Mouse (Mus musculus) midbrain, embryonic 13.5 days (tissue): Measurements from ENCODE around the gene Arid5b. TPM values are rescaled to one million over a fixed set of nuclear protein-coding genes. Genes with fewer than 3 reads are reported as not detected.

ENCODE experiments used
- ATAC-seq: fragments of 200-750 bp; cut with Nextera tagmentation; 2 replicates; pipeline ENCODE4 v1.8.0; 2017; ENCODE audit warnings: mild to moderate bottlenecking, moderate TSS enrichment, moderate library complexity
- H3K27ac ChIP-seq: fragments of 300-500 bp; sonication (generic); 2 replicates; pipeline ENCODE4 v1.5.1; 2015; ENCODE audit warnings: inconsistent platforms, mild to moderate bottlenecking, moderate library complexity
- H3K27me3 ChIP-seq: fragments of 300-500 bp; sonication (generic); 2 replicates; pipeline ENCODE4 v1.6.1; 2015; ENCODE audit warnings: mild to moderate bottlenecking, inconsistent platforms
- H3K36me3 ChIP-seq: fragments of 300-500 bp; sonication (generic); 2 replicates; pipeline ENCODE4 v1.6.1; 2015; ENCODE audit warnings: mild to moderate bottlenecking, inconsistent platforms
- H3K4me1 ChIP-seq: fragments of 300-500 bp; sonication (generic); replicated peaks from 2 replicates; pipeline ENCODE4 v1.6.1; 2015; ENCODE audit warnings: inconsistent platforms
- H3K4me2 ChIP-seq: fragments of 300-500 bp; sonication (generic); replicated peaks from 2 replicates; pipeline ENCODE4 v1.6.1; 2015; ENCODE audit warnings: moderate library complexity, mild to moderate bottlenecking, inconsistent platforms
- H3K4me3 ChIP-seq: fragments of 300-500 bp; sonication (generic); replicated peaks from 2 replicates; pipeline ENCODE4 v1.5.1; 2015; ENCODE audit warnings: mild to moderate bottlenecking, inconsistent platforms
- H3K9ac ChIP-seq: fragments of 300-500 bp; sonication (generic); replicated peaks from 2 replicates; pipeline ENCODE4 v1.6.1; 2015; ENCODE audit warnings: mild to moderate bottlenecking, inconsistent platforms
- H3K9me3 ChIP-seq: fragments of 300-500 bp; sonication (generic); 2 replicates; pipeline ENCODE4 v1.6.1; 2016; ENCODE audit warnings: mild to moderate bottlenecking, inconsistent platforms
- WGBS: fragments of 180-500 bp; shearing (Covaris S2); methylation state at CpG from one replicate; pipeline ENCODE4 v1.1.7; 2015; 5-methylcytosine and 5-hydroxymethylcytosine counted together
- polyA plus RNA-seq: library from polyadenylated mRNA; unstranded; fragments of >200 nt; fragmentation: Nextera tagmentation; extraction: Ambion mirVana; gene quantifications from 2 replicates; pipeline ENCODE4 v1.2.1, GENCODE M21; 2015

The Arid5b gene
- polyA plus RNA-seq, 1 experiment from 2014 or later, result 20.5 TPM

DNA sequence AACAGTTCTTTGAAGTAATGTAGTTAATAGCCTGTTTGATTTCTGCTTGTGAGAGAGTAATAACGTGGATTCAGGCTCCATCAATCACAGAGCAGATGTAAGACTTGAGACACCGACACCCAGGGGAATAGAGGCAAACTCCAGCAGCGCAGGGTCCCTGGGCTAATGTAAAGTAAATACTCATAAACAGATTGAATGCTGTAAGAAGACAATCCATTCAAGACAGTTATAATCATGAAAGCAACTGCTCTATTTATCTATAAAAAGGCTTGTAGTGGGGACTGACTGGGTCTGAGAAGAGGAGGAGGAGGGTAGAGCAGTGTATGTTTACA lies 3.2 kb upstream of the Arid5b start:
- ATAC-seq, result no peak
- peak overlapping the region; percentile 86 for H3K27ac ChIP-seq
- peak overlapping the region; percentile 71; the same call in 1 of the 2 replicates for H3K4me2 ChIP-seq
- peaks cover 32% of the 10 kb centered on the region for H3K4me1 ChIP-seq
- no peaks in the 10 kb centered on the region for H3K36me3 ChIP-seq
- WGBS, result 15% methylated on average over 3 of the region's 3 CpGs
- H3K9me3 ChIP-seq, result no peaks in the 10 kb centered on the region
- no peak overlapping the region for H3K9ac ChIP-seq
- no peaks in the 10 kb centered on the region for H3K27me3 ChIP-seq
- no peak overlapping the region for H3K4me3 ChIP-seq

DNA sequence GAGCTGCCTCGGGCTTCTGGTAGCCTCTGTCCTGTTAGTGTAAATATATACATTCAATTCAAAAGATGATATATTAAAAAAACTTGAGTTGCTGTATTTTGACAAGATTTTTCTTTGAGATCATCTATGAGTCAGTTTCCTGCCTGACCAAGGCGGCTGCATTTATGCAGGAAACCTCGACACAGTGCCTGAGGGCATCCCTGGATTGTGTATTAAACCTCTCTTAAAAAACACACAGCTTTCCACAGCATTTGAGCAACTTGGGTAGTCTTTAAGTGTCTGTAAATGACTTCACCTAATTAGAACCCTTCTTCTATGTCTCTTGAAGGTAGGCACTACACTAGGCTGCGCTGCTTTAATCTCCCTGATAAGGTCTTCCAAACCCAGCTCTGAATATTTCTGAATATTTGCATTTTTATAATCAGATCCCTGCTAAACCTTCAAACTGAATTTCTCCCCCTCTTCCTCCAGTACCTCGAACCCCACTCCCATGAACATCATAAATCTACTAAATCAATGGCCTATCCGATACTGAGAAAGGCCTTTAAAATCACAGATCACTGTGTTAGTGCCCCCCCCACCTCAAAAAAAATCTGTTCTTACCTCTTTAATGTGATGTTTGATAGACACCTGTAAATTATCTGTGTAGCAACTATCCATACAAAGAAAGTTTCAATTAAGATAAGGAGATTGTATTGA lies 2.7 kb upstream of the Arid5b start:
- Histone ChIP-seq H3K4me3 (no peak overlapping the region), H3K9me3 (no peaks in the 10 kb centered on the region), H3K4me1 (peaks cover 35% of the 10 kb centered on the region), H3K4me2 (peak overlapping the region; percentile 19; the same call in 1 of the 2 replicates), H3K27me3 (no peaks in the 10 kb centered on the region), H3K9ac (no peak overlapping the region), H3K36me3 (no peaks in the 10 kb centered on the region), H3K27ac (peak overlapping the region; percentile 86)
- WGBS, result 30% methylated on average over 6 of the region's 6 CpGs
- ATAC-seq, result no peak

DNA sequence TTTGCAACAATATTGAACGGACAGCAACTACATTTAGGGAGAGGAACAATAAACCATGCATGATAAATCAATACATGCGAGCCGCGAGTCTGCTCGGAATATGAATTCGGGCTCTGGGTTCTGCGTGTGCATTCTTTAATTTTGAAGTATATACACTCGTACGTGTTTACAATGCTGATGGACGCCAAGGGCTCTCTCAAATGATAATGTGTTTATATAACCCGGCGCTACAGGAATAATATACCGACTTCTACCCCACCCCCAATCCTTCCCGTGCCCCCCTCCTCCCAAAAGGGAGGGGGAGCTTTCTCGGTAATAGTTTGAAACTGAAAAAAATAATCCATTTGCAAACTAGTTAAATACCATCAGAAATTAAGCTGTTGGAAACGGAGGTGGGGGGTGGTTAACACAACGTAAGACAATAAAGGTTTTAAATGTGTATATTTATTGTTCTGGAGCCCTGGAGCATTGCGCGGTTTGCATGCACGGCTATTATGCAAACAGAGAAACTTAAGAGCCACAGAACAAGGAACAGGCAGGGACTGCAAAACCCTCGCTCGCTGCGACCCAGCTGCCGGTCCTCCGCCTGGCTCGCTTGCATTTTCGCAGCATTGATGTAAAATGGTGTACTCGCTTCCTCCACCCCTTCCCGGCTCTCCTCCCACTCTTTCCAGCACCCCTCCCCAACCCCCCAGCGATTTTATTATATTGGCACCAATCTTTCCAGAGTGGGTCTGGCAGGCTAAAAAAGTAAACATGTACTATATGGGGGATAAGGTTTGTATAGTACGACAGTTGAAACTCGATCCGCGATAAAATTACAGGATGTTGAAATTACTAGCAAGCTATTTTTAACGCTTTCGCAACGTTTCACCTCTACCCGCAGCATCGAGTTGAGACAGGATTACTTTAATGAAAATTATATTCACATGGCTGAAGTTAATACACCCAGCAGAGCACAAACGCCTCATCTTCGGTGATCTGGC lies 1.3 kb upstream of the Arid5b start:
- H3K27ac ChIP-seq, result peak overlapping the region; percentile 86
- no peaks in the 10 kb centered on the region for H3K36me3 ChIP-seq
- peak overlapping the region; percentile 84 for H3K4me2 ChIP-seq
- H3K9ac ChIP-seq, result peak overlapping the region; percentile 67
- peak; percentile 9; the same call in 1 of the 2 replicates for ATAC-seq
- H3K4me3 ChIP-seq, result peak overlapping the region; percentile 62
- H3K9me3 ChIP-seq, result no peaks in the 10 kb centered on the region
- WGBS, result under 1% methylated on average over 41 of the region's 41 CpGs
- no peaks in the 10 kb centered on the region for H3K27me3 ChIP-seq
- H3K4me1 ChIP-seq, result peaks cover 50% of the 10 kb centered on the region

DNA sequence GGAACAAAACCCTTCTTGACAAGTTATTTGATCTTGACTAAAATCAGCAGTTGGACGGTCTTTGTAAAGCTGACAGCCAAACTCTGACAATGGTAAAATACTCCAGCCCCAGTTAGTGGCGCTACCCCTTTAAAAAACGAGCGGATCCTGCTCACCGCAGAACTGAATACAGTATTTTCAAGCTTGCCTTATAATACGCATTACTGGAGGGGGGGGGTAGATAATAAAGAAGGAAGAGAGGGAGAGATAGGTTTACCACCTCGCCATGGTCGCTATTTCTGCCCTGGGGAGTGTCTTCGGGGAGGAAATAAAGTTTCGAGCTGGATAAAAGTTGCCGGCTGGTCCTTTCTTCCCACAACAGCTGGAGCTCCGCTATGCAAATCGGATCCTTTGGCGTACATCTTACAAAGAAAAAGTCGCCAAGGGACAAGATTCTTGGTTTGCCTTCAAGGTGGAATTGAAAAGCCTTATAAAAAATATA lies 829 bp downstream of the Arid5b start:
- Histone ChIP-seq H3K9ac (peak overlapping the region; percentile 76), H3K4me1 (peaks cover 44% of the 10 kb centered on the region), H3K4me3 (peak overlapping the region; percentile 62), H3K36me3 (0 out of 2 replicates have a peak, but pooled peaks cover 3% of the 10 kb centered on the region), H3K4me2 (peak overlapping the region; percentile 84), H3K27ac (peak overlapping the region; percentile 70), H3K9me3 (no peaks in the 10 kb centered on the region), H3K27me3 (no peaks in the 10 kb centered on the region)
- WGBS, result under 1% methylated on average over 15 of the region's 15 CpGs
- no peak for ATAC-seq

DNA sequence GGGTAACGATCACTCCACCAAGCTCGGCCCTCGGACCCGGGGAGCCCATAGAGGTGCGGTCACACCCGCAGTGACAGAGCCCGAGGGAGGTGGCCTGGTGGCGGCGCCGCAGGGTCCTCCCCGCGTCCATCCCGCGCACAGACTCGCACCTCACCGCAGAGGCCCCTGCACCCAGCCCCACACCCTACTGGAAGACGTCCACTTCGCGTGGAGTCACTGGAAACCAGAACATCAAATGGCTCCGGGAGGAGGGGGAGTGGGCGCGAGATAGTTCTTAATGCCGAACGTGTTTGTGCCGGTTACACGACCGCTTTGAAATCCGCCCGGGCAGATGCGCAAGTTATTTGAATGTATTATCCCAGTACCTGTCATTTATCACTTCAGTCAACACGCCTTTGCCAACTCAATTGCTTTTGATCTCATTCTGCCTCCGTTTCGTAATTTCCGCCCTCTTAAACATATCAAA lies 1.5 kb downstream of the Arid5b start:
- ATAC-seq, result peak; percentile 70
- 0% methylated on average over 33 of the region's 34 CpGs for WGBS
- Histone ChIP-seq H3K9ac (peak overlapping the region; percentile 76), H3K27ac (peak overlapping the region; percentile 83), H3K9me3 (no peaks in the 10 kb centered on the region), H3K36me3 (0 out of 2 replicates have a peak, but pooled peaks cover 3% of the 10 kb centered on the region), H3K4me2 (peak overlapping the region; percentile 84), H3K4me3 (peak overlapping the region; percentile 62), H3K27me3 (no peaks in the 10 kb centered on the region), H3K4me1 (peaks cover 37% of the 10 kb centered on the region)

DNA sequence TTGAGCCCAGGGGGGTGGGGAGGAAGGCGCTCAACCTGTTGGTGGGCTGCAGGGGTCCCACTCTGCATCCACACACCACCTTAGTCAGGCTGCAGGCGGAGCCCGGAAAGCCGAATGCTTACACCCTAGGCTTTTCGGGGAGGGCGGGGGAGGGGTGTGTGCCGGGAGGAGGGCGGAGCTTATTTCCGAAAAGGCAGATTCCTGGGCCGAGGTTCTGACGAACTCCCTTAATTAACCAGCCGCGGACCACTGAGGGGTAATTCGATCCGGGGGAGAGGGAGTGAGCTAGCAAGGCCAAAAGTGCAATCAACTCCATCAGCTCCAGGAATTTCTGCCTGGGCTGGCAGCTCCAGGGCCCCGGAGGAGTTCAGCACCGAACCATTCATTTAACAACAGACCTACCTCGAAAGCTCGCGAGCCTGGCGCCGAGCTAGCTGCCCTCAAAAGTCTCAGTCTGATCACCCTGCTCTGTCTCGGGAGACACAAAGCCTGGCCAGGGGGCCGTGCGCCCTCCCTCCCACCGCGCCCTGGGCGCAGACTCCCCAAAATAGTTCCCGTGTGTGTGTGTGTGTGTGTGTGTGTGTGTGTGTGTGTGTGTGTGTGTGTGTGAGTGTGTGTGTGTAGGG lies 2.1 kb downstream of the Arid5b start:
- H3K36me3 ChIP-seq, result 0 out of 2 replicates have a peak, but pooled peaks cover 3% of the 10 kb centered on the region
- H3K9me3 ChIP-seq, result no peaks in the 10 kb centered on the region
- peak overlapping the region; percentile 83 for H3K27ac ChIP-seq
- peak overlapping the region; percentile 76 for H3K9ac ChIP-seq
- no peaks in the 10 kb centered on the region for H3K27me3 ChIP-seq
- H3K4me3 ChIP-seq, result peak overlapping the region; percentile 62
- peaks cover 32% of the 10 kb centered on the region for H3K4me1 ChIP-seq
- WGBS, result 0% methylated on average over 29 of the region's 29 CpGs
- H3K4me2 ChIP-seq, result peak overlapping the region; percentile 84
- ATAC-seq, result peak; percentile 74

DNA sequence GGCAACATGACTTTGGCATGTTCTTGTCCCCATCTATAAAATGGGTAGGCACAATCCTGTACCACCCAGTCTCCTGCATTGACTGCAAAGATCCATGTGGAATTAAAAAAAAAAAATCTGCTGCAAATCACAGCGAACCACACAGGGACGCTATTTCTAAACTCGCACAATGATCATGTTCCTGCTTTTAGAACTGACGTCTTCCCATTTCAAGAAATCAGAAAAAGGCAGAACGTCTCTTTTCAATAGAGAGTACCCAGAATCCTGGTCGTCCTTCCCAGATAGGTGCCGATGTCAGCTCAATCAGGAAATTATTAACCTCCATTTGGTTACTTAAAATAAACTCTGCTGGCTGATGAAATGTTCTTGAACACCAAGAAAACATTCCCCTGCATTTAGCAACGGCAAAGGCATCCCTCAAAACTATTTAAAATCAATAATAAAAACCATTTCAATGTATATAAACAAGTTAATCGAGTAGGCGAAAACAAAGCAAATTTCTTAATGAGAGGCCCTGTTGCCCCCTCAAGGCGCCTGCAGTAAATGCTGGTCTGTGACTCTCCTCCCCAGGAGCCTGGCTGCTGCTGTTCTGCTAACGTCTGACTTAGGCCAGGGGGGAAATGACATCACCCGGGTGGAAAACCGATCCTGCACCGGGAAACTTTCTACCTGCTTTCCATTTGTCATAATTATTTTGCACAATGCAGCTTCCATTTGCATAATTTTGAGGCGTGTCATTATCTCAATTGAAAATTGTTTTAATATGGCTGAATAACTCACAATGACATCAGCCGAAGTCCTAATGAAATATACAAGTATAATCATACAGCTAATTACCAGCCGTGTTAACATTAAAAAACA lies 3.4 kb downstream of the Arid5b start:
- no peak for ATAC-seq
- H3K4me1 ChIP-seq, result peaks cover 19% of the 10 kb centered on the region
- H3K27me3 ChIP-seq, result no peaks in the 10 kb centered on the region
- 0 out of 2 replicates have a peak, but pooled peaks cover 3% of the 10 kb centered on the region for H3K36me3 ChIP-seq
- H3K4me2 ChIP-seq, result peak overlapping the region; percentile 84
- 26% methylated on average over 18 of the region's 18 CpGs for WGBS
- peak overlapping the region; percentile 62 for H3K4me3 ChIP-seq
- H3K9ac ChIP-seq, result no peak overlapping the region
- H3K9me3 ChIP-seq, result no peaks in the 10 kb centered on the region
- H3K27ac ChIP-seq, result no peak overlapping the region; the same call in 1 of the 2 replicates

DNA sequence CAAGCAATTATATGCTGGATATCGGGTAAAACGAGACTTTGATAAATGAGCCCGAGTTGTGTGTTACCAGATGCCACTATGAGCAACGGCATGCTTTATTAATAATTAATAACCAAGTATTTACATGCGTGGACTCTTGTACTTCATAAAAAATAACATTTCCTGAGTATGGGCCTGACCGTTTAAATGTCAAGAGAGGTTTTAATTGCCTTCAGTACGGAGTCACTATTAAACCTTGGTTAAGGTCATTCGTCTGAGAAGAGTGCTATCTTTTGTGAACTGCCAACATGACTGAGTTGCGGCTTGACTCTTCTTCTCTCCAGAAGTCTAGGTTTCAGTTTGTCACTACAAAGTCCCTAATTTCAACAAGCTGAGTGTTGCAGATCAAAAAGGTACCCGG lies 8.8 kb downstream of the Arid5b start:
- no peak overlapping the region for H3K4me2 ChIP-seq
- no peak for ATAC-seq
- no peak overlapping the region for H3K27ac ChIP-seq
- peaks cover 6% of the 10 kb centered on the region; the same call in 1 of the 2 replicates for H3K36me3 ChIP-seq
- no peaks in the 10 kb centered on the region for H3K27me3 ChIP-seq
- no peak overlapping the region for H3K4me3 ChIP-seq
- 93% methylated on average over 10 of the region's 10 CpGs for WGBS
- H3K4me1 ChIP-seq, result peaks cover 6% of the 10 kb centered on the region; the same call in 1 of the 2 replicates
- H3K9me3 ChIP-seq, result no peaks in the 10 kb centered on the region
- no peak overlapping the region for H3K9ac ChIP-seq

DNA sequence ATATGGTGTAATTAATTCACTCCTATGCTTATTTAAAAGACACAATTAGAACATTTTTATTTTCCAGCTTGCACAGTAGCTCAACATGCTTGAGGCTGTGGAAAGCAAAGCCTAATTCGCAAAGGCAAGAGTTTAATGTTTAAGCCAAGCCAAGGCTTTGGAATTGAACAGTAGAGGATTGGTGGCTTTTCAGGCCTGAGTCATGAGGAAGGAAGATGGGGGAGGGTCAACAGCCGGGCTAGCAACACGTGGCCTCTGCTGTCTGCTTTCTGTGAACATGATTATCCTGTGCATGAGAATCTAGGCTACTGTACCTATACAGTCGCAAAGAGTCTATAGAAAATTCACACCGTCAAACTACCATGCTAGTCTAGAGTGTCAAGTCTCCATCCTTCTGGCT lies 9.9 kb downstream of the Arid5b start:
- no peak for ATAC-seq
- Histone ChIP-seq H3K27ac (no peak overlapping the region), H3K9ac (no peak overlapping the region), H3K4me1 (0 out of 2 replicates have a peak, but pooled peaks cover 5% of the 10 kb centered on the region), H3K27me3 (no peaks in the 10 kb centered on the region), H3K9me3 (no peaks in the 10 kb centered on the region), H3K36me3 (peaks cover 6% of the 10 kb centered on the region; the same call in 1 of the 2 replicates), H3K4me3 (no peak overlapping the region), H3K4me2 (no peak overlapping the region)
- 81% methylated on average over 5 of the region's 5 CpGs for WGBS

DNA sequence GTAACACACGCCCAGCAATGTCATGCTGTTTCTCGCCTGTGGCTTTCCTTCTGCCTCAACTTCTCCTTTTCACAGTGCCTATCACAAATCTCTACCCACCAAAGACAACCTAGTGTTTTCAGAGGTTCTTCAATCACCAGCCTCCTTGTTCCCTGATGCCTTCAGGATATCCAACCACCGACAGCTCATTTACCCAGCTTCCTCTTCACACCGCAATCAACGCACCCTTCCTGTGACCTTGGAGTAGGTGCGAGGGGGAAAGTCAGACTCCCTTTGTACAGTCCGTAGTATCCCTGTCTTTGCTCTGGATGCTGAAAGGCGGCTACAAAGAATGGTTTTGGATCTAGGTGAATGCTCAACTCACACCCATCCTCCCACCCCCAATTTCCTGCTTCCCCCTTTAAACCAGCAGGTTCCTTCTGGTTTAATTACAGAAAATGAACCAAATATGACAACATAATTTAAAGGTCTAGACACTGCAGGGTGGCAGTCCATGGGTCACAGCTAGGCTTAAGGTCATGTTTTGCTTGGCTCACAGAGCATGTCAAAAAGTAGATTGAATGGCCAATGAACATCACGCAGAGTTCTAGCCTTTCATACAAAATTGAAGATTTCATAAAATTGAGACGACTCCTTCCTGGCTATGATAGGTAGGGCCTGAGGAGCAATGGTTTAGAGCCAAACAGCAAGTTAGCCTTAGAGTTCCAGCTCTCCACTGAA lies 14.4 kb downstream of the Arid5b start:
- Histone ChIP-seq H3K27ac (no peak overlapping the region), H3K4me2 (no peak overlapping the region), H3K36me3 (peaks cover 3% of the 10 kb centered on the region; the same call in 1 of the 2 replicates), H3K27me3 (no peaks in the 10 kb centered on the region), H3K4me1 (peaks cover 5% of the 10 kb centered on the region; the same call in 1 of the 2 replicates), H3K9me3 (no peaks in the 10 kb centered on the region), H3K4me3 (no peak overlapping the region), H3K9ac (no peak overlapping the region)
- WGBS, result 95% methylated on average over 10 of the region's 10 CpGs
- ATAC-seq, result no peak
